8 mouse cellular contexts compared by ENCODE assay signal in genomic region chr13:55190121-55190868, GRCm38 (mm10). TPM values are rescaled to one million over a fixed set of nuclear protein-coding genes. Genes with fewer than 3 reads are reported as not detected.
DNase-seq lines count a peak whose midpoint lies in the region; ATAC-seq and TF ChIP-seq lines count a peak whose summit lies in the region.

No protein-coding gene starts in this region.

- peak overlapping the region; percentile 38 for H3K4me3 ChIP-seq in hindbrain, embryonic 12.5 days

- peaks cover 10% of the 10 kb centered on the region for H3K4me1 ChIP-seq in hindbrain, embryonic 12.5 days

- CTCF ChIA-PET in Patski (lab: Charles Lee) = interaction anchor here (0.6 to 1.0 kb wide), 3 partner anchors 9 to 69 kb away, joined by 3 read pairs; no protein-coding TSS in a partner anchor

- ATAC-seq in Patski = peak; percentile 99
- peak; percentile 99 for ATAC-seq in hindbrain, embryonic 12.5 days (ENCODE audit: low FRiP score)

- no peaks in the 10 kb centered on the region for H3K27me3 ChIP-seq in Patski
- H3K27me3 ChIP-seq in hindbrain, embryonic 12.5 days = no peaks in the 10 kb centered on the region

- no peaks in the 10 kb centered on the region for H3K9me3 ChIP-seq in hindbrain, embryonic 12.5 days (replicated peaks)

- H3K36me3 ChIP-seq in hindbrain, embryonic 12.5 days = no peaks in the 10 kb centered on the region

- in situ Hi-C loops in Patski (cut with MboI; ENCODE audit: low pct_unique_long_range_greater_than_20kb) = no loop called here

- H3K4me2 ChIP-seq in hindbrain, embryonic 12.5 days (replicated peaks) = peak overlapping the region; percentile 65

- DNase-seq in Patski (ENCODE audit: low read depth, low spot score) = peak; percentile 83
- DNase-seq in cerebellum, postnatal 10 days = peak; percentile 98
- DNase-seq in frontal cortex, postnatal 10 days (ENCODE audit: low spot score in 2 of 2) = peak; percentile 92 to 94
- DNase-seq in layer of hippocampus, postnatal 36 days = peak; percentile 91 to 92
- peak; percentile 98 for DNase-seq in lung, postnatal 36 days
- peak; percentile 97 for DNase-seq in retina, postnatal 1 day
- DNase-seq in urinary bladder, adult 18-20 months (ENCODE audit: low spot score in 2 of 2) = peak; percentile 88 to 92

- TF ChIP-seq CTCF in Patski (IDR thresholded peaks at IDR 0.05) = peak; percentile 67

- H3K27ac ChIP-seq in hindbrain, embryonic 12.5 days = peak overlapping the region; percentile 94

- WGBS in hindbrain, embryonic 12.5 days = 3% methylated on average over 34 of the region's 34 CpGs

- H3K9ac ChIP-seq in hindbrain, embryonic 12.5 days = peak overlapping the region; percentile 62

- POLR2A ChIA-PET in Patski (lab: Charles Lee) = interaction anchor here (0.6 to 1.7 kb wide), 4 partner anchors 22 to 611 kb away, joined by 3 to 5 read pairs (median 3); no protein-coding TSS in a partner anchor

RNA-seq across cellular contexts. Expression of gene Nsd1, which starts 19.3 kb away (rescaled TPM):
- polyA plus RNA-seq in Patski (2021) = 15.1 TPM
- polyA plus RNA-seq in hindbrain, embryonic 12.5 days (2016; fragmentation: Nextera tagmentation; extraction: Ambion mirVana) = 78.7 and 81.6 TPM in 2 replicates
- 100 to 1,000 TPM; 124 to 131 TPM for total RNA-seq in layer of hippocampus, postnatal 36 days (2021)

RNA-seq across cellular contexts. Expression of gene Fgfr4, which starts 37.9 kb away (rescaled TPM):
- 2.6 TPM for polyA plus RNA-seq in Patski (2021)
- 2.7 and 2.9 TPM in 2 replicates for polyA plus RNA-seq in hindbrain, embryonic 12.5 days (2016; fragmentation: Nextera tagmentation; extraction: Ambion mirVana)
- under 1 TPM; 0.20 to 0.43 TPM for total RNA-seq in layer of hippocampus, postnatal 36 days (2021)

RNA-seq across cellular contexts. Expression of gene Gm17617, which starts 56.9 kb away (rescaled TPM):
- not detected for polyA plus RNA-seq in Patski (2021)
- polyA plus RNA-seq in hindbrain, embryonic 12.5 days (2016; fragmentation: Nextera tagmentation; extraction: Ambion mirVana) = not detected in 2 replicates
- total RNA-seq in layer of hippocampus, postnatal 36 days (2021) = not detected

Comparison
In these comparisons a context has a peak if more than half of its experiments do, and no peak if none do; other contexts are left out.
1. Peak in every context shown above with its lines: DNase-seq, ATAC-seq, H3K4me3 ChIP-seq and H3K27ac ChIP-seq.